Mouse (Mus musculus) midbrain, embryonic 11.5 days (tissue): Measurements from ENCODE around the gene Aasdh. TPM values are rescaled to one million over a fixed set of nuclear protein-coding genes. Genes with fewer than 3 reads are reported as not detected.

Experiments
- ATAC-seq: fragments of 200-750 bp; cut with Nextera tagmentation; 2 replicates; pipeline ENCODE4 v1.8.0; 2017; ENCODE audit warnings: moderate TSS enrichment, moderate library complexity; ENCODE audit not compliant: low FRiP score
- DNase-seq: peaks from one replicate; pipeline ENCODE4 v3.0.0; 2015; ENCODE audit warnings: low spot score; ENCODE audit errors: missing footprints
- H3K27ac ChIP-seq: fragments of 300-500 bp; sonication (generic); 2 replicates; pipeline ENCODE4 v1.5.1; 2014; ENCODE audit warnings: low read depth, low read length
- H3K27me3 ChIP-seq: fragments of 300-500 bp; sonication (generic); 2 replicates; pipeline ENCODE4 v1.6.1; 2014; ENCODE audit warnings: mild to moderate bottlenecking, low read length, moderate library complexity, mixed read lengths; ENCODE audit not compliant: control insufficient read depth, insufficient read depth
- H3K36me3 ChIP-seq: fragments of 300-500 bp; sonication (generic); 2 replicates; pipeline ENCODE4 v1.6.1; 2014; ENCODE audit warnings: mild to moderate bottlenecking, low read length, moderate library complexity, mixed read lengths; ENCODE audit not compliant: control insufficient read depth, insufficient read depth
- H3K4me1 ChIP-seq: fragments of 300-500 bp; sonication (generic); 2 replicates; pipeline ENCODE4 v1.6.1; 2014; ENCODE audit warnings: low read length; ENCODE audit not compliant: control insufficient read depth, insufficient read depth
- H3K4me2 ChIP-seq: fragments of 300-500 bp; sonication (generic); 2 replicates; pipeline ENCODE4 v1.6.1; 2014; ENCODE audit warnings: mild to moderate bottlenecking, moderate library complexity
- H3K4me3 ChIP-seq: fragments of 300-500 bp; sonication (generic); 2 replicates; pipeline ENCODE4 v1.5.1; 2014; ENCODE audit warnings: low read depth, low read length
- H3K9ac ChIP-seq: fragments of 300-500 bp; sonication (generic); 2 replicates; pipeline ENCODE4 v1.6.1; 2014; ENCODE audit warnings: low read length
- H3K9me3 ChIP-seq: fragments of 300-500 bp; sonication (generic); 2 replicates; pipeline ENCODE4 v1.6.1; 2016; ENCODE audit warnings: low read length; ENCODE audit not compliant: control insufficient read depth
- WGBS: fragments of 180-500 bp; shearing (Covaris S2); extraction: QIAGEN DNeasy Blood & Tissue Kit; methylation state at CpG from one replicate; pipeline ENCODE4 v1.1.7; 2014; 5-methylcytosine and 5-hydroxymethylcytosine counted together
- polyA plus RNA-seq: library from polyadenylated mRNA; unstranded; fragments of >200 nt; fragmentation: Nextera tagmentation; extraction: Ambion mirVana; gene quantifications from 2 replicates; pipeline ENCODE4 v1.2.1, GENCODE M21; 2014

The Aasdh gene
- polyA plus RNA-seq, 1 experiment from 2014 or later, result 17.3 TPM

DNA sequence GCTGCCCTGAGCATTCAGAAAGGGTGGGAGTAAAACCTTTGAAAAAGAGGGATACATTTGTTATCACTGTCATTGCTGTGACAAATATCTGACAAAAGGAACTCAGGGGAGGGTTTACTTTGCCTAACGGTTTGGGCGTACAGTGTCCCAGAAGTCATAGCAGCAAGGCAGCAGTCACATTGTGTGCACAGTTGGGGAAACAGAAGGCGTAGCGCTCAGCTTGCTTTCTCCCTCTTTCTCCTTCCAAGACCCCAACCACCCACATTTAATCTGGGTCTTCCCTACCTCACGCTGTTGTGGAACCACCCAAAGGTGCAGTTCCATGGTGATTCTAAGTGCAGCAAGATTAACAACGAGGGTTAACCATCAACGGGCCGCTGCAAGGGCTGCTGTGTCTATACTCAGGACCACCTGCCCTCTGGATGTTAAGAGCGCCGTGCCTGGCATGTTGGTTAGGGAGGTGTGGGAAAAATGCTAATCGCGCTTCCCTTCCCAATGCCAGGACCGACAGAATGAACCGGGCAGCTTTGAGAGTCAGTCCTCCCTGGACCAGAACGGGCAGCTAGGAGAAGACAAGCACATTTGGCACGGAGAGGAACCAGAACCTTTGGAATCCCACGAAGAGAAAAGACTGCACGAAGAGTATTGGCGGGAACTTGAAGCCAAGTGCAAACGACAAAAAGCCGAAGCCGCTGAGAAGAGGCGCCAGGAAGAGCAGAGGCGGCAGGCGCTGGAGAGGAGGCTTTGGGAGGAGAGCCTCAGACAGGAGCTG lies 49.3 kb downstream of the Aasdh start:
- peaks cover 15% of the 10 kb centered on the region for H3K4me1 ChIP-seq
- no peaks in the 10 kb centered on the region for H3K9me3 ChIP-seq
- H3K36me3 ChIP-seq, result peaks cover 11% of the 10 kb centered on the region; the same call in 1 of the 2 replicates
- WGBS, result 17% methylated on average over 25 of the region's 25 CpGs
- peak overlapping the region; percentile 38; the same call in 1 of the 2 replicates for H3K4me2 ChIP-seq
- H3K9ac ChIP-seq, result no peak overlapping the region; the same call in 1 of the 2 replicates
- ATAC-seq, result no peak
- H3K27ac ChIP-seq, result no peak overlapping the region
- H3K4me3 ChIP-seq, result no peak overlapping the region
- DNase-seq, result peak; percentile 94
- peaks cover 34% of the 10 kb centered on the region for H3K27me3 ChIP-seq

DNA sequence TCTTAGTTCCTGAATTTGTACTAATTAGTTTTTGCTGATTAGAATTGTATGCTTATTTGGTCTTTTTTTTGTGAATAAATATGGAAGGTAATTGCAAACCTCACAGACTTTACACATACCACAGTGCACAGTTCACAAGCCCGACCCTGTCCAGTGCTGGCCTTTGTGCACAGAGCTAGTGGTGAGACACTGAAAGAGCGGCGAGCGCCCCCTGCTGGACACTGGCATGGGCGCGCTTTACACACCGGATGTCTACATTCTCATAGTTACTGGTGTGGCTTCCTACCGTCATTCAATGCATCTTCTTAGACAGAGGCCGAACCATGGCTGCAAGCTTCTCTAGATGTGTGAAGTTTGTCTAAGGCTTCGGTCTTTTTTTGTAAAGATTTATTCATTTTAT lies 51.8 kb downstream of the Aasdh start:
- Histone ChIP-seq H3K36me3 (peaks cover 11% of the 10 kb centered on the region), H3K9me3 (no peaks in the 10 kb centered on the region), H3K4me2 (no peak overlapping the region), H3K27me3 (peaks cover 34% of the 10 kb centered on the region), H3K4me3 (no peak overlapping the region), H3K9ac (no peak overlapping the region), H3K27ac (no peak overlapping the region), H3K4me1 (peaks cover 15% of the 10 kb centered on the region)
- ATAC-seq, result peak; percentile 88
- DNase-seq, result peak; percentile 99
- WGBS, result 15% methylated on average over 10 of the region's 10 CpGs

DNA sequence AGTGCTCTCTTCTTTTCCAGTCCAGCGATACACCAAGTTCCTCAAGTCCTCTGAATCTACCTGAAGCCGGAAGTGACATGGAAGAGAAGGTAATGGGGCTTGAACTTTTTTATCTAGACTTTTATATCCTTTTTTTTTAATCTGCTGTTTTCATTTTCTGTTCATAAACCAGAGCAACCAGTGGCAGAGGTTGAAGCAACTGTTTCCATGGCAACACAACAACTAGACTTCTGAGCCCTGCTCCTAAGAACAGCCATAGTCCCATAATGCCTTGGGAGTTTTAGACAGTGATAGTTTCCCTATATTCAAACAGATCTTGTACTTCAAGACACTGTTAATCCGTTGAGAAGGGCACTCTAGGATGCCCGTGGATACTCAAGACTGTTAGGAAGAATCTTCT lies 54.0 kb downstream of the Aasdh start:
- Histone ChIP-seq H3K9ac (no peak overlapping the region), H3K4me3 (no peak overlapping the region), H3K4me2 (no peak overlapping the region), H3K4me1 (peaks cover 4% of the 10 kb centered on the region), H3K9me3 (no peaks in the 10 kb centered on the region), H3K36me3 (peaks cover 4% of the 10 kb centered on the region), H3K27ac (no peak overlapping the region), H3K27me3 (peaks cover 13% of the 10 kb centered on the region)
- 78% methylated on average over 4 of the region's 4 CpGs for WGBS
- ATAC-seq, result no peak
- no peak for DNase-seq

DNA sequence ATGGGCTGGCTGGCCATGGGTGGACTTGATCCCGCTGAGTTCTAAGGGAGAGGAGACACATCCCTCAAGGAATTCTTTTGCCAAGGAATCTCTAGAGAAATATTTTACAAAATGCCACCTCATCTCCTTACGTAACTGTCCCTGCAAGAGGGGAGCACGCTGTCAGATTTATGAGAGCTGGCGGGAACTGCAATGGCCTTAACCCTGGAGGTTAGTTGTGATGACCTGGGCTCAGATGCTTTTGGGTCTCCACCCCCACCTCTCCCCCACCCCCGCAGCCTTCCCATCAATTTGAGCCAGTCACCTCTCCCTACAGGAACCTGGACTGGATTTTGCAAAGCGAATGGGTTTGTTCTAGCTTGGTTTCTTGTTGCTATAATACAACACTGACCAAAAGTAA lies 58.2 kb downstream of the Aasdh start:
- no peak overlapping the region for H3K4me2 ChIP-seq
- H3K9me3 ChIP-seq, result no peaks in the 10 kb centered on the region
- no peak overlapping the region for H3K27ac ChIP-seq
- H3K9ac ChIP-seq, result no peak overlapping the region
- H3K4me3 ChIP-seq, result no peak overlapping the region
- ATAC-seq (no peak), DNase-seq (no peak)
- no peaks in the 10 kb centered on the region; the same call in 1 of the 2 replicates for H3K4me1 ChIP-seq
- no peaks in the 10 kb centered on the region for H3K27me3 ChIP-seq
- peaks cover 4% of the 10 kb centered on the region for H3K36me3 ChIP-seq
- 89% methylated on average over 6 of the region's 6 CpGs for WGBS

DNA sequence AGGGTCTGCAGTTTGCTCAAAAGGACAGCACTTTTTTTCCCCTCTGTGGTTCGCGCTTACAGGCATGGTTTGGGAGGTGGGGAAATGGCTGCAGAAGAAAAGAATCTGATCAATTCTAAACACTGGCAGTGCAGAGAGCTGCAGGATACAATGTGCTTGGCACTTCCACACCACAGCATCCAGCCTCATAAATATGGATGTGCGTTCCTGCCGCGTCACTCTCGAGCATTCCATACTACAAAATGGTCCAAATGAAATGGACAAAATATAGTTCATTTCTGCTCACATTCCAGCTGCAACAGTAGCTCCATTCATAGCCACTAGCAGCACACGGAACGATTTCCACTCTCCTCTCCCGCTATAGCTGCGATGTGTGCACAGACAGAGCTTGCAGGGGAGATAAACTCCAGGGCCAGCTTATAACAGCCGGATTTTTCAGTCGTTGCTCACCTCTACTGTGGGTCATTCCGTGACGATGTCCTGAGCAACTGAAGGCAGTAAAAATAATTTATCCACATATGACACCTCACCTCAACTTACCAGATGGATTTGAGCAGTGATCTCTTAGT lies 60.6 kb downstream of the Aasdh start:
- H3K9ac ChIP-seq, result no peak overlapping the region
- 84% methylated on average over 14 of the region's 14 CpGs for WGBS
- ATAC-seq (no peak), DNase-seq (no peak)
- no peak overlapping the region for H3K4me2 ChIP-seq
- H3K9me3 ChIP-seq, result no peaks in the 10 kb centered on the region
- H3K4me3 ChIP-seq, result no peak overlapping the region
- H3K27me3 ChIP-seq, result no peaks in the 10 kb centered on the region
- no peak overlapping the region for H3K27ac ChIP-seq
- H3K4me1 ChIP-seq, result no peaks in the 10 kb centered on the region
- peaks cover 4% of the 10 kb centered on the region for H3K36me3 ChIP-seq

DNA sequence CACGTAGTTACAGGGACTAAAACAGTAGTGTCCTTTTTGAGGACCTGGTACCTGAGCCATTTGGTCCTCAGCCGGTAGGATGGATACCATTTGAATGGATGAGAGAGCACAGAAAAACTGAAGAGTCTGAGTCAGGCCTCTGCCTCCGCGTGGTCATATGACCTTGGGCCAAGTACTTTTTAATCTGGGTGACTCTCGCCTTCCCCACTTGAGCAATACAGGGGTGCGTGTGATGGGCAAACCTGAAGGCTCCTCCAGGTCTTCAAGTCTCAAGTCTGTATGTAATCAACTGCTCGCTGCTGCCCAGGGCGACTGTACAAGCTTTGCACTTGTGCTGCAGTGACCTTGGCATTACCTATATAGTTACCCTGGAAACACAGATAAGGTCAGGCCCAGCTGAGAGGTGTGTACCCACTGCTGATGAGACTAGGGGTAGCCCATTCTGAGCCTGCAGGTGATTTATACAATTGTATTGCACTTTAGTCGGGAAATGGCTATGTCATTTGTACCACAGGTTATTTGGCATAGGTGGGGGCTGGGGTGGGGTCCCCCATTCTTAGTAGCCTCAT lies 61.4 kb downstream of the Aasdh start:
- DNase-seq, result no peak

DNA sequence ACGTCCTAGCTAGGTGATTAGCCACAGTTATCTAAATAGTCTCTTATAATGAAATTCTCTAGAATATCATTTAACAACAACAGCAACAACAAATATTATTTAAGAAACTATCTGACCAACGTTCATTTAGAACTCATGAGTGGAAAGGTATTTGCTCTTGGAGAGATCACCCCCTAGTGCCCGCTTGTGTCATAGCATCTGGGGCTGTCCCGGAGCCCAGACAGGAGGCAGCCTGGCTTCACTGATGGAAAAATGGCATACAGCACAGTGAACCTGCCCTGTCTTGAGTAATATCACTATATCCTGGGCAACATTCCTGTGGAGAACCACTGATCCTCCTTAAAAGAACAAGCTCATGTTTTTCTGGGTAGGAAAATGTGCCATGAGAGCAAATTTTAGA lies 61.9 kb downstream of the Aasdh start:
- no peak overlapping the region for H3K27ac ChIP-seq
- no peaks in the 10 kb centered on the region for H3K9me3 ChIP-seq
- WGBS, result 20% methylated on average over 4 of the region's 4 CpGs
- no peak overlapping the region for H3K4me2 ChIP-seq
- H3K27me3 ChIP-seq, result no peaks in the 10 kb centered on the region
- H3K4me3 ChIP-seq, result no peak overlapping the region
- DNase-seq, result no peak
- no peak overlapping the region for H3K9ac ChIP-seq
- H3K4me1 ChIP-seq, result no peaks in the 10 kb centered on the region
- ATAC-seq, result no peak
- no peaks in the 10 kb centered on the region for H3K36me3 ChIP-seq

More for the DNA sequence above, 61.4 kb downstream of the Aasdh start:
- no peak overlapping the region for H3K4me3 ChIP-seq
- H3K27ac ChIP-seq, result no peak overlapping the region
- H3K4me2 ChIP-seq, result no peak overlapping the region
- 0 out of 2 replicates have a peak, but pooled peaks have one; percentile 19 for ATAC-seq
- H3K36me3 ChIP-seq, result peaks cover 2% of the 10 kb centered on the region
- no peaks in the 10 kb centered on the region for H3K4me1 ChIP-seq
- no peaks in the 10 kb centered on the region for H3K9me3 ChIP-seq
- WGBS, result 92% methylated on average over 9 of the region's 9 CpGs
- H3K27me3 ChIP-seq, result no peaks in the 10 kb centered on the region
- H3K9ac ChIP-seq, result no peak overlapping the region

DNA sequence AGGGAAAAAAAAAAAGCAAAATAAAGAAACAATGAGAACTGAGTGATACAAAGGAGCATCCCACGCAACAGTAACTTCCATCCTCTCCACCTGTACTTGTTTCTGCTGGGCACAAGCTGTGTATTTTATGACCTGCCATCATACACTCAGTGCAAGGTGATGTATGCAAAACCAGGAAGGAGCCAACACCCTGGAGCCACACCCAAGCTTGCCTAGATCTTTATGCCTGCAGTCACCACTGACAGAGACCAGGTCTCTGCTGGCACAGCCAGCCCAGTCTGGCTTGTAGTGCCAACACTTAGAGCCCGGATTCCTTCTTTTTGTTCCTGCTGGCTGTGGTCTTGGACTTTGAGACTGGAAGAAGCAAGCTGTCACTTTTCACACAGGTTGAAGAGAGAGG lies 63.5 kb downstream of the Aasdh start:
- 85% methylated on average over 2 of the region's 2 CpGs for WGBS
- H3K9ac ChIP-seq, result no peak overlapping the region
- H3K4me3 ChIP-seq, result no peak overlapping the region
- H3K27ac ChIP-seq, result no peak overlapping the region
- H3K4me1 ChIP-seq, result no peaks in the 10 kb centered on the region
- H3K27me3 ChIP-seq, result no peaks in the 10 kb centered on the region
- H3K9me3 ChIP-seq, result no peaks in the 10 kb centered on the region
- H3K36me3 ChIP-seq, result no peaks in the 10 kb centered on the region
- ATAC-seq (no peak), DNase-seq (no peak)
- no peak overlapping the region for H3K4me2 ChIP-seq

DNA sequence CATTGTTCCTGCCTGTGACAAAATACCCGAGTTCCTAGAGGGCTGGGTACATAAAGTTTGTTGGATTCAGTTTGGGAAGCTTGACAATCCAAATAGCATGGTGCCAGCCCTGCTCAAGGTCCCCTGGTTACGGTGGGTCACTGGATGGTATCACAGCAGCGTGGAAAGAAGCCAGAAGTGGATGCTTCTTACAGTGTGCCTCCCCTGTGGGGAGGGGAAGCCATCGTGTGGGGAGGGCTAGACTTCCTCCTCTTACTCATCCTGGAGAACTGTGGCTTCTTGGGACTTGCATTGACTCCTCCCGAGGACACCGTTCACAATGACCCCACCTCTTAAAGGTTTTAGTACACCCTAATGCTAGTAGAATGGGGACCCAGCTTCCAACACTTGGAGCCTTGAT lies 65.5 kb downstream of the Aasdh start:
- 87% methylated on average over 6 of the region's 6 CpGs for WGBS

More for the DNA sequence above, 65.5 kb downstream of the Aasdh start:
- Histone ChIP-seq H3K27me3 (no peaks in the 10 kb centered on the region), H3K9ac (no peak overlapping the region), H3K36me3 (no peaks in the 10 kb centered on the region), H3K4me2 (no peak overlapping the region), H3K4me1 (no peaks in the 10 kb centered on the region), H3K4me3 (no peak overlapping the region), H3K27ac (no peak overlapping the region), H3K9me3 (no peaks in the 10 kb centered on the region)
- no peak for ATAC-seq
- no peak for DNase-seq
